Mouse (Mus musculus) T-cell, adult 2 months (primary cell): ENCODE data around the gene Ccni.

Source experiments
- DNase-seq: peaks from one replicate; pipeline ENCODE4 v3.0.0; 2022; ENCODE audit warnings: low spot score

Ccni gene

DNA sequence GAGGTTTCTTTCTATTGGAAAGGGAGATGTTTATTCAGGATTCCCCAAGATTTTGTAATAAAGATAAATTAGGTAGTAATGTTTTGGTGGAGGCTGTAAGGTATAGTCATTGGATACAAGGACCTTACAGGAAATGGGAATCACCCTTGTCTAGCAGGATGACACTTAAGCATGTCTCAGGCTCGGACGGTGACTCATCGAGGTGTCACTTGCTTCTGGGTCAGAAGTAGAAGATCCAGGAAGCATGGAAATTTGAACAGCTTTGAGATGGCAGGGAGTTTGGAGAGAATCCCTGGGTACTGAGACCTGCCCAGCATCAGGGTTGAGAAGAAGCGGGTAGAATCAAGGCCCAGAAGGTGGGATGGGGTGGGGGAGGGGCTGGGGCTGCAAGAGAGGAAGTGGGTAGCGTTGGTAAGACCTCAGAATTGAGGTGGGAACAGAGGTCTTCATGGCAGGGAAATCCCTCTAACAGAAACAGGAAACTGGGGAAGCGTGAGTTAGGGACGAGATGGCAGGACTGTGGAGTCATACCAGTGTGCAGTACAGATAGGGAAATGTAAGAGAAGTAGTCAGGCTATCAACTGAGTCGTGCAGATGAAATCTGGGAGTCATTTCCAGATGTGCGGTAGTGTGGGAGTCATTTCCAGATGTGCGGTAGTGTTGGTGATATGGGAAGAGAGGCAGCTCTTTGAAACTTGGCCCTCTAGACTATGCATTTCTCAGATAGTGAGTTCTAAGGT is 70.8 kb downstream of the Ccni start:
- DNase-seq, result no peak

DNA sequence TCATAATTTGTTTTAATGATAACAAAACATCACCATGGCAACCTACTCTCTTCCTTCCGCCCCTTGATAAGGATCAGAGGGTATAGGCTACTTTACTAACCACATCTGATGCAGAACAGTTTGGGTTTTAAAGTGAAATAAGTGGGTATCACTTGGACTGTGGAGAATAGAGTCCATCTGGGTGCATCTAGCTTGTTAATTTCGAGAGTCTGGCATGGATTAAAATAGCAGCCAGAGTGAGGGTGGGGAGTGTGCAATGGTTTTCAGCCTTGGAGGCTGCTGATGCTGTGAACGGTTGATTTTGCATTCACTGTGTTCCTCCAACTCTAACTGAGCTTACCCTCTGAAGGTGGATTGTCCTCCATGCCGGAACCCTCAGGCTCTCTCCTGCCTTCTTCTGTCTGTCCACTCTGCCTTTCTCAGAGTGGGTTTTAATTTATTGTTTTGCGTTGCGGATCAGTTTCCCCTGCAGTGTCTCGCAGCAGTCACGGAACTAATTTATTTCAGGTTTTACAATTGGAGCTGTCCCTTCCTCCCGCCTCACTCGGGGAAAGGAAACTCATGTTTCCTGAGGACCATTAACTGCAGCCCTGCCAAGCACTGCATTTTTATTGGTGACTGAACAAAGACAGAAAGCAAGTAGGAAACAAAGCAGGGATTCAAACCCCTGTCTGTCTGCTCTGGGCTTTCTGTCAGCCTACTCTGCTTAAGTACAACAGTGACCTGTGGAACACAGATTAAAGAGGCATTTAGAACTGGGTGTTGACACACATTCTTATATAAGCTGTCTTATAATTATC is 72.7 kb downstream of the Ccni start:
- no peak for DNase-seq
